Mouse (Mus musculus): ENCODE data around the gene Hsd17b3. TPM values are rescaled to one million over a fixed set of nuclear protein-coding genes. Genes with fewer than 3 reads are reported as not detected.

Gene Hsd17b3
- polyA plus RNA-seq, 1 experiment: not detected

DNA sequence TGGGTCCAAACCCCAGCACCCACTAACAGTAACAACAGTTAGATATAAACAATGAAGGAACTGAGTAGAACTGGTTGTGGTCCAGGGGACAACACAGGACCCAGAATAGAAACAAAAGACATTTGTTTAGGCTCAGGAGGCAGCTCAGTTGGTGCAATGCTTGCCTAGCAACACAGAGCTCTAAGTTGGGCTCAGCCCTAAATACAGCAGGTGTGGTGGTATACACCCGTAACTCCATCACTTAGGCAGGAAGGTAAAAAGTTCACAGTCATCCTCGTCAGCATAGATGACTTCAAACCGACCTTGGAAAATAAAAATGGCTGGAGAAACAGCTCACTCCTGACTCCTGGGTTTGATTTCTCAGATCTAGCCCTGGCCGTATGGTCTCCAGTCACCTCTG, 55.8 kb downstream of the Hsd17b3 start:
- WGBS: 93% methylated on average over 4 of the region's 4 CpGs
- Histone ChIP-seq H3K27me3 (ENCODE audit: control insufficient read depth, insufficient read depth, low read length) (no peaks in the 10 kb centered on the region), H3K4me1 (ENCODE audit: control insufficient read depth, insufficient read depth, low read length) (peaks cover under 1% of the 10 kb centered on the region; the same call in 1 of the 2 replicates), H3K4me3 (replicated peaks; ENCODE audit: insufficient read depth, low read depth, low read length) (no peak overlapping the region), H3K27ac (ENCODE audit: insufficient read depth, low read length) (no peak overlapping the region)
- TF ChIP-seq POLR2A (IDR thresholded peaks at IDR 0.05; ENCODE audit: borderline replicate concordance, insufficient read depth, low read length): no peak
- no peak for TF ChIP-seq CTCF (IDR thresholded peaks at IDR 0.05; ENCODE audit: borderline replicate concordance, insufficient read depth, low read depth, low read length)
- no peak for DNase-seq

DNA sequence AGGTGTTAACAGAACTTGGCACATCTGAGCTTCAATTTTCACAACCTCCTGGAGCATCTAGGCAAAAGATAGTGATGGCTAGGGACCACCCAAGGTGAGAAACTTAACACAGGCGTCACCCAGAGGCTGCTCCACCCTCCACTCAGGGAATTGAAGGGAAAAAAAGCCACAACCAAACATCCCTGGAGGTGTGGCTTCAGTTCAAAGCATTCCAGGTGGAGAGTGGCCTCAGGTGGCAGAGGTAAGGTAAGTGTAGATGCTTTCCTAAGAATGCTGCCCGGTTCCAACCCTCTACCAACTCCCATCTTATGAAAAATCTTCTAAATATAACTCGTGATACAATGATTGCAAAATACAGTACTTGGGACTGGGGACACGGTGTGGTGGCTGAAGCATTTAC, 57.8 kb downstream of the Hsd17b3 start:
- 85% methylated on average over 4 of the region's 4 CpGs for WGBS
- DNase-seq: no peak
- Histone ChIP-seq H3K27me3 (ENCODE audit: control insufficient read depth, insufficient read depth, low read length) (no peaks in the 10 kb centered on the region), H3K4me3 (replicated peaks; ENCODE audit: insufficient read depth, low read depth, low read length) (no peak overlapping the region), H3K4me1 (ENCODE audit: control insufficient read depth, insufficient read depth, low read length) (no peaks in the 10 kb centered on the region), H3K27ac (ENCODE audit: insufficient read depth, low read length) (no peak overlapping the region)
- TF ChIP-seq POLR2A (IDR thresholded peaks at IDR 0.05; ENCODE audit: borderline replicate concordance, insufficient read depth, low read length) (no peak), CTCF (IDR thresholded peaks at IDR 0.05; ENCODE audit: borderline replicate concordance, insufficient read depth, low read depth, low read length) (no peak)

DNA sequence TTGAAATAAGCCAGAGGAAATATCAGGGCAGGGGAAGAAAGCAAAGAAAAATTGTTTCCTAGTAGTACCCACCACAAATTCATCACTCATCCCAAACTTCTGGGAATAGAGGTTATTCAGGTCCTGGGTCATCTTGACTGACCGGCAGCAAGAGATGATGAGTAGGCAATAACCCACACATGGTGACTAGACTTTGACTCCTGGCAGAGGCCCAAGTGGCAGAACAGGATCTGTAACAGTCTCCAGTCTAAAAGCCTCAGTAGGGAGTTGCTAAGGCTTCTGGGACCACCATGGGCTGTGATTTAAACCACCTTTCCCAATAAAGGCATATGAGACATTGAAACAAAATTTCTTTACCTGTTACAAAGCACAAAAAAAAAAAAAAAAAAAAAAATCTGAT, 58.2 kb downstream of the Hsd17b3 start:
- Histone ChIP-seq H3K4me1 (ENCODE audit: control insufficient read depth, insufficient read depth, low read length) (no peaks in the 10 kb centered on the region), H3K4me3 (replicated peaks; ENCODE audit: insufficient read depth, low read depth, low read length) (no peak overlapping the region), H3K27me3 (ENCODE audit: control insufficient read depth, insufficient read depth, low read length) (no peaks in the 10 kb centered on the region), H3K27ac (ENCODE audit: insufficient read depth, low read length) (no peak overlapping the region)
- TF ChIP-seq POLR2A (IDR thresholded peaks at IDR 0.05; ENCODE audit: borderline replicate concordance, insufficient read depth, low read length) (no peak), CTCF (IDR thresholded peaks at IDR 0.05; ENCODE audit: borderline replicate concordance, insufficient read depth, low read depth, low read length) (no peak)
- WGBS: 84% methylated on average over 1 of the region's 1 CpGs
- no peak for DNase-seq

DNA sequence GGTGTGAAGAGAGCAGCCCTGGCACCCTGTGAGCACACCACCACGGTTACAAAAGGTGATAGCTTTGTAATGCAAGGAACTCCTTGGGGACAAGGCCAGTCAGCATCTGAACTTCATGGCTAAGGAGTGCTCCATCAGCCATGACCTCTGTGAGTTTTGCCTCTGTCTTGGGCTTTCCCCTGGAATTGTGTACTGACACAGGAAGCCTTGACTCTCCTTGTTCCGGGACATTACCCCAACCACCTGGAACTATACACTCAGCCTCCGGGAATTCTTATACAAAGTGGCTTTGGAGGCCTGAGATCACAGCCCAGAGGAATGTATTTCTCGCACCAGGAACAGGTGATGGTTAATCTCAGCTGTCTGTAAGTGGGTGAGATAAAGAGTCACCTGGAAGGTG, 64.2 kb downstream of the Hsd17b3 start:
- TF ChIP-seq POLR2A (IDR thresholded peaks at IDR 0.05; ENCODE audit: borderline replicate concordance, insufficient read depth, low read length) (no peak), CTCF (IDR thresholded peaks at IDR 0.05; ENCODE audit: borderline replicate concordance, insufficient read depth, low read depth, low read length) (no peak)
- Histone ChIP-seq H3K4me1 (ENCODE audit: control insufficient read depth, insufficient read depth, low read length) (peaks cover 9% of the 10 kb centered on the region), H3K27me3 (ENCODE audit: control insufficient read depth, insufficient read depth, low read length) (no peaks in the 10 kb centered on the region), H3K27ac (ENCODE audit: insufficient read depth, low read length) (no peak overlapping the region), H3K4me3 (replicated peaks; ENCODE audit: insufficient read depth, low read depth, low read length) (no peak overlapping the region)
- no peak for DNase-seq
- WGBS: 83% methylated on average over 4 of the region's 4 CpGs

DNA sequence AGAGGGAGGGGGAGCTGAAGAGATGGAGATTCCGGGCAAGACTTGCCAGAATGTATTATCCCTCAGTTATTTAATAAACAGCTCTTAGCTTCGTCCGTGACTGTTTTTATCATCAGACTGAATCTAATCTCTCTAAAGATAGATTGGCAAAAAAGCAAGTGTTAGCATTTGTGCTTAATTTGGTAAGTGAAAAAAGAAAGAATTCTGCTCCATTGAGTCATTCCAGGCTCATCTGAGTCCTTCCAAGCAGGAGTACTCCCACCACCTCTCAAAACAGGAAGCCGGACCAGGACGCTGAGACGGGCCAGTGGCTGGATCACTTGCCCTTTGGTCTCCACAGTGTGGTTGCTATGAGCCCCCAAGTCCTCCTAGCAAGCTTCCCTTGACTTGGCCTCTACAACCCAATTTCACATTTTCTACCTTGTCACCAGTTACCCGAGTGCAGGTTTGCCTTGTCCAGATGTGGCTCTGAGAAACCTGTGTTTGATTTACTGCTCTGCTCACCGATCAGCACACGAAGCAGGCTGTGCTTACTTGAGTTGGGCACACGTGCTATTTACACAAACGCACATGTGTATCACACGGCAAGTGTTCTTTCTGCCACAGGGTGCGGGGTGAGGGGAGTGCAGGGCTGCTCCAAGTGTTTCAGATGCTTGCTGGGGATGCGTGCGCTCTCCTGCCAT, 66.1 kb downstream of the Hsd17b3 start:
- H3K27ac ChIP-seq (ENCODE audit: insufficient read depth, low read length): no peak overlapping the region
- H3K27me3 ChIP-seq (ENCODE audit: control insufficient read depth, insufficient read depth, low read length): no peaks in the 10 kb centered on the region
- WGBS: 95% methylated on average over 15 of the region's 15 CpGs
- DNase-seq: no peak
- no peak for TF ChIP-seq CTCF (IDR thresholded peaks at IDR 0.05; ENCODE audit: borderline replicate concordance, insufficient read depth, low read depth, low read length)
- no peak for TF ChIP-seq POLR2A (IDR thresholded peaks at IDR 0.05; ENCODE audit: borderline replicate concordance, insufficient read depth, low read length)
- peaks cover 9% of the 10 kb centered on the region for H3K4me1 ChIP-seq (ENCODE audit: control insufficient read depth, insufficient read depth, low read length)
- no peak overlapping the region for H3K4me3 ChIP-seq (replicated peaks; ENCODE audit: insufficient read depth, low read depth, low read length)

DNA sequence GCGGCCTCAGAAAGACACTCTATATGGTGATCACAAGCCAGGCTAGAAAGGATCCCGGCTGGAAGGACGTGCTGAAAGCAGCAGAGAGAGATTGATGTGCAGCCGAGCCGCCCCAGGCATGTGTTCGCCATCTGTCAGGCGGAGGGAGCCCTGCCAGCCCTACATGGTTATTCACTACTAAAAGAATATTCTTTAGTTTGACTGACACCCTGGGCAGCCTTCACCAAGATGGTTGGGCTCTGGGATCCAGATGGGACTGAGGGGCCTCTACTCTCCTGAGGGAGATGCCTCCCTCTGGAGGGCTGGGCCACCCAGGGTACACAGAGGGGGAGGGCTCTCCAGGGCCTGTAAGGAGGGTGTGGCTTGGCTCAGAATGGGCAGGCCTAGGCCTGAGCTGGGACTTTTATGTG, 68.1 kb downstream of the Hsd17b3 start:
- 3% methylated on average over 7 of the region's 7 CpGs for WGBS
- no peak overlapping the region for H3K27ac ChIP-seq (ENCODE audit: insufficient read depth, low read length)
- H3K27me3 ChIP-seq (ENCODE audit: control insufficient read depth, insufficient read depth, low read length): no peaks in the 10 kb centered on the region
- H3K4me1 ChIP-seq (ENCODE audit: control insufficient read depth, insufficient read depth, low read length): peaks cover 9% of the 10 kb centered on the region
- DNase-seq: peak; percentile 84 to 85
- H3K4me3 ChIP-seq (replicated peaks; ENCODE audit: insufficient read depth, low read depth, low read length): no peak overlapping the region
- TF ChIP-seq POLR2A (IDR thresholded peaks at IDR 0.05; ENCODE audit: borderline replicate concordance, insufficient read depth, low read length) (no peak), CTCF (IDR thresholded peaks at IDR 0.05; ENCODE audit: borderline replicate concordance, insufficient read depth, low read depth, low read length) (no peak)

DNA sequence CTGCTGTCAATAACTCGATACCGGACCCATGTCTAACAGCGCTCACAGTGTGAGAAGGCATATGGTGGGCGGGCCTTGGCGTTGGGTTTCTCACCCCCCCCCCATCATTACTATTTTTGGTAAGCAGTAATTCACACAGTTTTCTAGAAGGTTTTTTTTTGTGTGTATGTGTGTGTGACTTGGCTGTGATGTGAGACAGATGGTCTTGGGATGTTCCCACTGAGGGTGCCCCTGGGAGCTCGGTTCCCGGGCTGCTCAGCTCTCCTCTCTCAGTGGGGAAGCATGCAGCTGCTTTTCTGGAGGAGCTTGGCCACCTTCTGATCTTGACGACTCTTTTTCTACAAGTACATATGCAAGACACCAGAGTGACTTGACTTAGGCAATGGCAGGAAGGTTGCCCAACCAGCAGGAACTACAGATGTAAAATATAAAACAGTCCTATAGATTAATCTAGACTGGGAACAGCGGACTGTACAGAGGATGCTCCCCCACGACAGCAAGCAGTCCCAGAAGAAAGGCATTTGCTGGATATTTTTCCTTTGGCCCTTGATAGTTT, 70.4 kb downstream of the Hsd17b3 start:
- TF ChIP-seq POLR2A (IDR thresholded peaks at IDR 0.05; ENCODE audit: borderline replicate concordance, insufficient read depth, low read length): no peak
- TF ChIP-seq CTCF (IDR thresholded peaks at IDR 0.05; ENCODE audit: borderline replicate concordance, insufficient read depth, low read depth, low read length): no peak
- Histone ChIP-seq H3K4me3 (replicated peaks; ENCODE audit: insufficient read depth, low read depth, low read length) (no peak overlapping the region), H3K27ac (ENCODE audit: insufficient read depth, low read length) (no peak overlapping the region), H3K27me3 (ENCODE audit: control insufficient read depth, insufficient read depth, low read length) (no peaks in the 10 kb centered on the region), H3K4me1 (ENCODE audit: control insufficient read depth, insufficient read depth, low read length) (peaks cover 9% of the 10 kb centered on the region)
- WGBS: 66% methylated on average over 10 of the region's 10 CpGs
- no peak for DNase-seq

DNA sequence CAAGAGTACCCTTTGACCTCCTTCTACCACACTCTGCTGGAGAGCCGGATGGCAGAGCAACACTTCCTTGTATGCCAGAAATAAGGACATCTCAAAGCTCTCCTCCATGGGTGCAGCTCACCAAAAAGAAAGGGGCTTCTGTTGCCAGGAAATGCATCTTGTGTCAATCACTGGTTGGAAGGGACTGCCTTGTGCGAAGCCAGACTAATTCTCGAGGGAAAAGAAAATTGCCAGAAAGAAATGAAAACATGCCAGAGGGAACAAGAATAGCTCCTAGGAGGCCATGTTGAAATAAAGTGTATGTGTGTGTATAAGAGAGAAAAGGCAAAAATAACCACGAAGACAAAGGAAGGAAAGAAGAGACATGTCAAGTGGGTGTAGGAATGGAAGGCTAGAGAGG, 73.0 kb downstream of the Hsd17b3 start:
- TF ChIP-seq POLR2A (IDR thresholded peaks at IDR 0.05; ENCODE audit: borderline replicate concordance, insufficient read depth, low read length): no peak
- TF ChIP-seq CTCF (IDR thresholded peaks at IDR 0.05; ENCODE audit: borderline replicate concordance, insufficient read depth, low read depth, low read length): no peak
- 40% methylated on average over 4 of the region's 4 CpGs for WGBS
- Histone ChIP-seq H3K27me3 (ENCODE audit: control insufficient read depth, insufficient read depth, low read length) (no peaks in the 10 kb centered on the region), H3K4me1 (ENCODE audit: control insufficient read depth, insufficient read depth, low read length) (peaks cover 8% of the 10 kb centered on the region), H3K27ac (ENCODE audit: insufficient read depth, low read length) (no peak overlapping the region), H3K4me3 (replicated peaks; ENCODE audit: insufficient read depth, low read depth, low read length) (no peak overlapping the region)
- DNase-seq: no peak

All from cerebellum, adult 2 months (tissue).